Mouse (Mus musculus): ENCODE measurements around the gene Clcn5. TPM values are rescaled to one million over a fixed set of nuclear protein-coding genes. Genes with fewer than 3 reads are reported as not detected.

Clcn5 gene
- 19.9 and 28.7 TPM in 2 replicates for polyA plus RNA-seq (2016; fragmentation: Nextera tagmentation; extraction: Ambion mirVana)

GRCm38 (mm10) chrX:7319089-7319721 is at the start of gene Clcn5:
Gene Clcn5, minus strand, starts transcription at chrX:7319358.
- 0 out of 2 replicates have a peak, but pooled peaks cover 2% of the 10 kb centered on the region for H3K4me1 ChIP-seq
- peak; percentile 97 for DNase-seq (ENCODE audit: low spot score)
- H3K9me3 ChIP-seq: no peaks in the 10 kb centered on the region
- H3K4me3 ChIP-seq: peak within 1 kb of the TSS; percentile 72
- H3K27me3 ChIP-seq (ENCODE audit: insufficient read depth, poor library complexity, severe bottlenecking): peaks cover 8% of the 10 kb centered on the region; the same call in 1 of the 2 replicates
- 24% methylated on average over 43 of the region's 43 CpGs for WGBS
- no peaks in the 10 kb centered on the region for H3K36me3 ChIP-seq
- H3K27ac ChIP-seq: peak within 1 kb of the TSS; percentile 92

GRCm38 (mm10) chrX:7325455-7325854 is 6.3 kb upstream of the Clcn5 start:
- no peak overlapping the region for H3K27ac ChIP-seq
- WGBS: 32% methylated on average over 2 of the region's 2 CpGs
- H3K4me1 ChIP-seq: no peaks in the 10 kb centered on the region
- H3K36me3 ChIP-seq: no peaks in the 10 kb centered on the region
- no peaks in the 10 kb centered on the region for H3K9me3 ChIP-seq
- DNase-seq (ENCODE audit: low spot score): no peak
- H3K4me3 ChIP-seq: no peak overlapping the region
- no peaks in the 10 kb centered on the region for H3K27me3 ChIP-seq (ENCODE audit: insufficient read depth, poor library complexity, severe bottlenecking)

GRCm38 (mm10) chrX:7322288-7322687 is 3.1 kb upstream of the Clcn5 start:
- no peaks in the 10 kb centered on the region for H3K36me3 ChIP-seq
- H3K27ac ChIP-seq: no peak overlapping the region
- no peak for DNase-seq (ENCODE audit: low spot score)
- peaks cover 8% of the 10 kb centered on the region; the same call in 1 of the 2 replicates for H3K27me3 ChIP-seq (ENCODE audit: insufficient read depth, poor library complexity, severe bottlenecking)
- H3K4me3 ChIP-seq: no peak overlapping the region
- 13% methylated on average over 7 of the region's 7 CpGs for WGBS
- no peaks in the 10 kb centered on the region for H3K4me1 ChIP-seq
- no peaks in the 10 kb centered on the region for H3K9me3 ChIP-seq

- 49% methylated on average over 2 of the region's 2 CpGs for WGBS
- Histone ChIP-seq H3K4me1 (no peaks in the 10 kb centered on the region), H3K9me3 (no peaks in the 10 kb centered on the region), H3K36me3 (no peaks in the 10 kb centered on the region), H3K27ac (no peak overlapping the region), H3K4me3 (no peak overlapping the region), H3K27me3 (ENCODE audit: insufficient read depth, poor library complexity, severe bottlenecking) (peaks cover 8% of the 10 kb centered on the region; the same call in 1 of the 2 replicates)
- DNase-seq (ENCODE audit: low spot score): no peak
Measured at GRCm38 (mm10) chrX:7320571-7320970, 1.4 kb upstream of the Clcn5 start.

- Histone ChIP-seq H3K9me3 (no peaks in the 10 kb centered on the region), H3K27ac (peak overlapping the region; percentile 92), H3K36me3 (no peaks in the 10 kb centered on the region), H3K27me3 (ENCODE audit: insufficient read depth, poor library complexity, severe bottlenecking) (peaks cover 8% of the 10 kb centered on the region; the same call in 1 of the 2 replicates), H3K4me1 (0 out of 2 replicates have a peak, but pooled peaks cover 2% of the 10 kb centered on the region), H3K4me3 (peak overlapping the region; percentile 72)
- DNase-seq (ENCODE audit: low spot score): no peak
- WGBS: 20% methylated on average over 37 of the region's 37 CpGs
Measured at GRCm38 (mm10) chrX:7318551-7319025, 570 bp downstream of the Clcn5 start.

GRCm38 (mm10) chrX:7315115-7315514 is 4.0 kb downstream of the Clcn5 start:
- WGBS: 31% methylated on average over 10 of the region's 10 CpGs
- Histone ChIP-seq H3K36me3 (no peaks in the 10 kb centered on the region), H3K4me3 (peak overlapping the region; percentile 8; the same call in 1 of the 2 replicates), H3K4me1 (0 out of 2 replicates have a peak, but pooled peaks cover 2% of the 10 kb centered on the region), H3K27me3 (ENCODE audit: insufficient read depth, poor library complexity, severe bottlenecking) (peaks cover 8% of the 10 kb centered on the region; the same call in 1 of the 2 replicates), H3K27ac (no peak overlapping the region; the same call in 1 of the 2 replicates), H3K9me3 (no peaks in the 10 kb centered on the region)
- no peak for DNase-seq (ENCODE audit: low spot score)

- no peak overlapping the region for H3K27ac ChIP-seq
- peak overlapping the region; percentile 8; the same call in 1 of the 2 replicates for H3K4me3 ChIP-seq
- WGBS: 43% methylated on average over 4 of the region's 4 CpGs
- no peaks in the 10 kb centered on the region for H3K36me3 ChIP-seq
- H3K4me1 ChIP-seq: 0 out of 2 replicates have a peak, but pooled peaks cover 2% of the 10 kb centered on the region
- H3K9me3 ChIP-seq: no peaks in the 10 kb centered on the region
- peaks cover 8% of the 10 kb centered on the region; the same call in 1 of the 2 replicates for H3K27me3 ChIP-seq (ENCODE audit: insufficient read depth, poor library complexity, severe bottlenecking)
- DNase-seq (ENCODE audit: low spot score): no peak
Measured at GRCm38 (mm10) chrX:7314645-7315044, 4.5 kb downstream of the Clcn5 start.

GRCm38 (mm10) chrX:7308242-7308641 is 10.9 kb downstream of the Clcn5 start:
- no peaks in the 10 kb centered on the region for H3K27me3 ChIP-seq (ENCODE audit: insufficient read depth, poor library complexity, severe bottlenecking)
- WGBS: 43% methylated on average over 2 of the region's 2 CpGs
- H3K4me3 ChIP-seq: no peak overlapping the region
- H3K36me3 ChIP-seq: no peaks in the 10 kb centered on the region
- H3K9me3 ChIP-seq: no peaks in the 10 kb centered on the region
- no peak for DNase-seq (ENCODE audit: low spot score)
- no peaks in the 10 kb centered on the region for H3K4me1 ChIP-seq
- H3K27ac ChIP-seq: no peak overlapping the region

GRCm38 (mm10) chrX:7306861-7307260 is 12.3 kb downstream of the Clcn5 start:
- Histone ChIP-seq H3K27me3 (ENCODE audit: insufficient read depth, poor library complexity, severe bottlenecking) (no peaks in the 10 kb centered on the region), H3K9me3 (no peaks in the 10 kb centered on the region), H3K4me1 (no peaks in the 10 kb centered on the region), H3K36me3 (no peaks in the 10 kb centered on the region), H3K4me3 (no peak overlapping the region), H3K27ac (no peak overlapping the region)
- no peak for DNase-seq (ENCODE audit: low spot score)
- 62% methylated on average over 4 of the region's 5 CpGs for WGBS

- WGBS: 65% methylated on average over 2 of the region's 2 CpGs
- H3K4me1 ChIP-seq: no peaks in the 10 kb centered on the region
- no peak overlapping the region for H3K4me3 ChIP-seq
- no peaks in the 10 kb centered on the region for H3K36me3 ChIP-seq
- DNase-seq (ENCODE audit: low spot score): no peak
- no peaks in the 10 kb centered on the region for H3K9me3 ChIP-seq
- no peaks in the 10 kb centered on the region for H3K27me3 ChIP-seq (ENCODE audit: insufficient read depth, poor library complexity, severe bottlenecking)
- H3K27ac ChIP-seq: no peak overlapping the region
Measured at GRCm38 (mm10) chrX:7292981-7293380, 26.2 kb downstream of the Clcn5 start.

- H3K9me3 ChIP-seq: no peaks in the 10 kb centered on the region
- 88% methylated on average over 8 of the region's 8 CpGs for WGBS
- DNase-seq (ENCODE audit: low spot score): no peak
- no peaks in the 10 kb centered on the region for H3K36me3 ChIP-seq
- no peaks in the 10 kb centered on the region for H3K27me3 ChIP-seq (ENCODE audit: insufficient read depth, poor library complexity, severe bottlenecking)
- H3K27ac ChIP-seq: no peak overlapping the region
- H3K4me1 ChIP-seq: no peaks in the 10 kb centered on the region
- no peak overlapping the region for H3K4me3 ChIP-seq
Measured at GRCm38 (mm10) chrX:7292151-7292768, 26.9 kb downstream of the Clcn5 start.

- Histone ChIP-seq H3K27ac (no peak overlapping the region), H3K9me3 (no peaks in the 10 kb centered on the region), H3K36me3 (no peaks in the 10 kb centered on the region), H3K4me3 (no peak overlapping the region), H3K27me3 (ENCODE audit: insufficient read depth, poor library complexity, severe bottlenecking) (no peaks in the 10 kb centered on the region), H3K4me1 (no peaks in the 10 kb centered on the region)
- WGBS: 23% methylated on average over 2 of the region's 2 CpGs
- no peak for DNase-seq (ENCODE audit: low spot score)
Measured at GRCm38 (mm10) chrX:7288976-7289375, 30.2 kb downstream of the Clcn5 start.

- no peak overlapping the region for H3K27ac ChIP-seq
- no peak for DNase-seq (ENCODE audit: low spot score)
- WGBS: 77% methylated on average over 2 of the region's 2 CpGs
- H3K4me3 ChIP-seq: no peak overlapping the region
- no peaks in the 10 kb centered on the region for H3K27me3 ChIP-seq (ENCODE audit: insufficient read depth, poor library complexity, severe bottlenecking)
- H3K36me3 ChIP-seq: no peaks in the 10 kb centered on the region
- H3K4me1 ChIP-seq: no peaks in the 10 kb centered on the region
- no peaks in the 10 kb centered on the region for H3K9me3 ChIP-seq
Measured at GRCm38 (mm10) chrX:7287051-7287734, 32.0 kb downstream of the Clcn5 start.
